Mouse (Mus musculus): ENCODE results near the gene Kifc3. TPM values are rescaled to one million over a fixed set of nuclear protein-coding genes. Genes with fewer than 3 reads are reported as not detected.

The Kifc3 gene
- polyA plus RNA-seq, 1 experiment from 2014 or later: 5.9 TPM

- Histone ChIP-seq H3K36me3 (ENCODE audit: control insufficient read depth, insufficient read depth, low read length) (no peaks in the 10 kb centered on the region), H3K27me3 (ENCODE audit: control insufficient read depth, insufficient read depth, low read length) (no peaks in the 10 kb centered on the region), H3K4me1 (replicated peaks; ENCODE audit: control insufficient read depth, insufficient read depth, low read length) (no peaks in the 10 kb centered on the region), H3K4me3 (ENCODE audit: low read depth, low read length) (no peak overlapping the region), H3K4me2 (ENCODE audit: low read depth, low read length, severe bottlenecking) (no peak overlapping the region), H3K27ac (ENCODE audit: low read depth, low read length) (no peak overlapping the region), H3K9me3 (ENCODE audit: control insufficient read depth, low read length) (no peaks in the 10 kb centered on the region), H3K9ac (ENCODE audit: low read length) (no peak overlapping the region)
- DNase-seq (ENCODE audit: low spot score) (no peak), ATAC-seq (replicated peaks; ENCODE audit: low FRiP score) (no peak)
- 69% methylated on average over 11 of the region's 11 CpGs for WGBS
These were observed 13.2 kb upstream of the Kifc3 start for GRCm38 (mm10) chr8:95215709-95216360.

- no peak for ATAC-seq (replicated peaks; ENCODE audit: low FRiP score)
- H3K9me3 ChIP-seq (ENCODE audit: control insufficient read depth, low read length): no peaks in the 10 kb centered on the region
- 79% methylated on average over 11 of the region's 11 CpGs for WGBS
- no peak overlapping the region for H3K9ac ChIP-seq (ENCODE audit: low read length)
- H3K27ac ChIP-seq (ENCODE audit: low read depth, low read length): no peak overlapping the region
- no peaks in the 10 kb centered on the region for H3K36me3 ChIP-seq (ENCODE audit: control insufficient read depth, insufficient read depth, low read length)
- no peak overlapping the region for H3K4me3 ChIP-seq (ENCODE audit: low read depth, low read length)
- H3K4me1 ChIP-seq (replicated peaks; ENCODE audit: control insufficient read depth, insufficient read depth, low read length): no peaks in the 10 kb centered on the region
- no peak overlapping the region for H3K4me2 ChIP-seq (ENCODE audit: low read depth, low read length, severe bottlenecking)
- H3K27me3 ChIP-seq (ENCODE audit: control insufficient read depth, insufficient read depth, low read length): no peaks in the 10 kb centered on the region
- DNase-seq (ENCODE audit: low spot score): no peak
These were observed 7.3 kb upstream of the Kifc3 start for GRCm38 (mm10) chr8:95209924-95210323.

GRCm38 (mm10) chr8:95205946-95206345 lies 3.3 kb upstream of the Kifc3 start:
- Histone ChIP-seq H3K4me3 (ENCODE audit: low read depth, low read length) (no peak overlapping the region), H3K4me1 (replicated peaks; ENCODE audit: control insufficient read depth, insufficient read depth, low read length) (no peaks in the 10 kb centered on the region), H3K27me3 (ENCODE audit: control insufficient read depth, insufficient read depth, low read length) (no peaks in the 10 kb centered on the region), H3K27ac (ENCODE audit: low read depth, low read length) (no peak overlapping the region), H3K9ac (ENCODE audit: low read length) (no peak overlapping the region), H3K36me3 (ENCODE audit: control insufficient read depth, insufficient read depth, low read length) (no peaks in the 10 kb centered on the region), H3K4me2 (ENCODE audit: low read depth, low read length, severe bottlenecking) (no peak overlapping the region), H3K9me3 (ENCODE audit: control insufficient read depth, low read length) (no peaks in the 10 kb centered on the region)
- ATAC-seq (replicated peaks; ENCODE audit: low FRiP score) (no peak), DNase-seq (ENCODE audit: low spot score) (no peak)
- 24% methylated on average over 8 of the region's 8 CpGs for WGBS

GRCm38 (mm10) chr8:95204039-95204380 lies 1.4 kb upstream of the Kifc3 start:
- ATAC-seq (replicated peaks; ENCODE audit: low FRiP score): peak; percentile 79
- WGBS: 20% methylated on average over 10 of the region's 10 CpGs

GRCm38 (mm10) chr8:95203326-95204038 lies 870 bp upstream of the Kifc3 start:
- Histone ChIP-seq H3K4me1 (replicated peaks; ENCODE audit: control insufficient read depth, insufficient read depth, low read length) (no peaks in the 10 kb centered on the region), H3K27ac (ENCODE audit: low read depth, low read length) (no peak overlapping the region), H3K9ac (ENCODE audit: low read length) (no peak overlapping the region), H3K4me2 (ENCODE audit: low read depth, low read length, severe bottlenecking) (no peak overlapping the region), H3K4me3 (ENCODE audit: low read depth, low read length) (no peak overlapping the region), H3K36me3 (ENCODE audit: control insufficient read depth, insufficient read depth, low read length) (no peaks in the 10 kb centered on the region), H3K9me3 (ENCODE audit: control insufficient read depth, low read length) (no peaks in the 10 kb centered on the region), H3K27me3 (ENCODE audit: control insufficient read depth, insufficient read depth, low read length) (no peaks in the 10 kb centered on the region)
- DNase-seq (ENCODE audit: low spot score) (no peak), ATAC-seq (replicated peaks; ENCODE audit: low FRiP score) (no peak)
- 51% methylated on average over 9 of the region's 9 CpGs for WGBS

More at GRCm38 (mm10) chr8:95204039-95204380, 1.4 kb upstream of the Kifc3 start:
- H3K4me2 ChIP-seq (ENCODE audit: low read depth, low read length, severe bottlenecking): no peak overlapping the region
- H3K9ac ChIP-seq (ENCODE audit: low read length): no peak overlapping the region
- no peaks in the 10 kb centered on the region for H3K27me3 ChIP-seq (ENCODE audit: control insufficient read depth, insufficient read depth, low read length)
- no peaks in the 10 kb centered on the region for H3K4me1 ChIP-seq (replicated peaks; ENCODE audit: control insufficient read depth, insufficient read depth, low read length)
- H3K36me3 ChIP-seq (ENCODE audit: control insufficient read depth, insufficient read depth, low read length): no peaks in the 10 kb centered on the region
- H3K4me3 ChIP-seq (ENCODE audit: low read depth, low read length): no peak overlapping the region
- H3K27ac ChIP-seq (ENCODE audit: low read depth, low read length): no peak overlapping the region
- DNase-seq (ENCODE audit: low spot score): peak; percentile 87
- no peaks in the 10 kb centered on the region for H3K9me3 ChIP-seq (ENCODE audit: control insufficient read depth, low read length)

DNA sequence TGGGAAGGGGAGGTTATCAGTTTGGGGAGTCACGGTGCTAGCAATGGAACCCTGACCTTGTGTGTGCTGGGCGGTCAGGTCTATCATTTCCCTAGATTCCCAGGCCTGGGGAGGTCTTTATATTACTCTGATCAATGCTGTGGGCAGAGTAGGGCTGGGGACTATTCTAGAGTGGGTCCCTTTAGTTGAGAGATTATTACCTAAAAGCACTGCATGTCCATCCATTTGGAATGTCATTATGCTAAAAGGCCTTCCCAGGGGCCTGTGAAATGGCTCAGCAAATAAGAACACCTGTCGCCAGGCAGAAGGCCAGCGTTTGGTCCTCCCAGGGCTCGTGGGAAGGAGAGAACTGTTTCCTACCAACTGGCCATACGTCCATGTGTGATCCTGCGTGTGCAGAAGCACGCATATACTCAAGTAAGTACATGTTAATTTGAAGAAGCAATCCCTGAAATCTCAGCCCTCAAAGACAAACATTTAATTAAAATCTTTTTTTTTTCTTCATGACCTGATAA lies 499 bp downstream of the Kifc3 start:
- Histone ChIP-seq H3K4me2 (ENCODE audit: low read depth, low read length, severe bottlenecking) (no peak overlapping the region), H3K27me3 (ENCODE audit: control insufficient read depth, insufficient read depth, low read length) (no peaks in the 10 kb centered on the region), H3K27ac (ENCODE audit: low read depth, low read length) (no peak overlapping the region), H3K9me3 (ENCODE audit: control insufficient read depth, low read length) (no peaks in the 10 kb centered on the region), H3K4me1 (replicated peaks; ENCODE audit: control insufficient read depth, insufficient read depth, low read length) (no peaks in the 10 kb centered on the region), H3K9ac (ENCODE audit: low read length) (no peak overlapping the region), H3K36me3 (ENCODE audit: control insufficient read depth, insufficient read depth, low read length) (no peaks in the 10 kb centered on the region), H3K4me3 (ENCODE audit: low read depth, low read length) (no peak overlapping the region)
- ATAC-seq (replicated peaks; ENCODE audit: low FRiP score) (no peak), DNase-seq (ENCODE audit: low spot score) (no peak)
- WGBS: 84% methylated on average over 8 of the region's 8 CpGs

- Histone ChIP-seq H3K4me2 (ENCODE audit: low read depth, low read length, severe bottlenecking) (no peak overlapping the region), H3K27me3 (ENCODE audit: control insufficient read depth, insufficient read depth, low read length) (no peaks in the 10 kb centered on the region), H3K9ac (ENCODE audit: low read length) (no peak overlapping the region), H3K27ac (ENCODE audit: low read depth, low read length) (no peak overlapping the region), H3K4me3 (ENCODE audit: low read depth, low read length) (no peak overlapping the region), H3K9me3 (ENCODE audit: control insufficient read depth, low read length) (no peaks in the 10 kb centered on the region), H3K4me1 (replicated peaks; ENCODE audit: control insufficient read depth, insufficient read depth, low read length) (no peaks in the 10 kb centered on the region), H3K36me3 (ENCODE audit: control insufficient read depth, insufficient read depth, low read length) (no peaks in the 10 kb centered on the region)
- no peak for DNase-seq (ENCODE audit: low spot score)
- ATAC-seq (replicated peaks; ENCODE audit: low FRiP score): no peak
- 62% methylated on average over 7 of the region's 7 CpGs for WGBS
These were observed 1.1 kb downstream of the Kifc3 start for GRCm38 (mm10) chr8:95201491-95201890.

DNA sequence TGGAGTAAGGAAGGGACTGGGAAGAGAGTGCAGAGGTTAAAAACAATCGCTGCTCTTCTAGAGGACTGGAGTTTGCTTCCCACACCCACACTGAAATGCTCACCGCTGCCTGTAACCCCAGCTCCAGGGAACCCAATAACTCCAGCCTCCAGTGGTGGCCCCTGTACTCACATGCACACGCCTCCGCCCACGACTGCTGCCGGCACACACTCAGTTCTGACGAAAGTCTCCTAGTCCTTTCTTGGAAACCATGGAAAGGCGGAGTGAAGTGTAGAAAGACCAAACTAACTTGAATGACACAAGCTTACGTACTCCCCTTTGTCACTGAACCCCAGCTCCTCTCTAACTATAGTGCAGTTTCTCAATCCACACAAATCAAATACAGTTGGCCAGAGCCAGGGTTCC lies 2.6 kb downstream of the Kifc3 start:
- Histone ChIP-seq H3K4me1 (replicated peaks; ENCODE audit: control insufficient read depth, insufficient read depth, low read length) (no peaks in the 10 kb centered on the region), H3K36me3 (ENCODE audit: control insufficient read depth, insufficient read depth, low read length) (no peaks in the 10 kb centered on the region), H3K9ac (ENCODE audit: low read length) (no peak overlapping the region), H3K4me3 (ENCODE audit: low read depth, low read length) (no peak overlapping the region), H3K4me2 (ENCODE audit: low read depth, low read length, severe bottlenecking) (no peak overlapping the region), H3K27me3 (ENCODE audit: control insufficient read depth, insufficient read depth, low read length) (no peaks in the 10 kb centered on the region), H3K27ac (ENCODE audit: low read depth, low read length) (no peak overlapping the region), H3K9me3 (ENCODE audit: control insufficient read depth, low read length) (no peaks in the 10 kb centered on the region)
- DNase-seq (ENCODE audit: low spot score) (no peak), ATAC-seq (replicated peaks; ENCODE audit: low FRiP score) (no peak)
- 88% methylated on average over 9 of the region's 9 CpGs for WGBS

DNA sequence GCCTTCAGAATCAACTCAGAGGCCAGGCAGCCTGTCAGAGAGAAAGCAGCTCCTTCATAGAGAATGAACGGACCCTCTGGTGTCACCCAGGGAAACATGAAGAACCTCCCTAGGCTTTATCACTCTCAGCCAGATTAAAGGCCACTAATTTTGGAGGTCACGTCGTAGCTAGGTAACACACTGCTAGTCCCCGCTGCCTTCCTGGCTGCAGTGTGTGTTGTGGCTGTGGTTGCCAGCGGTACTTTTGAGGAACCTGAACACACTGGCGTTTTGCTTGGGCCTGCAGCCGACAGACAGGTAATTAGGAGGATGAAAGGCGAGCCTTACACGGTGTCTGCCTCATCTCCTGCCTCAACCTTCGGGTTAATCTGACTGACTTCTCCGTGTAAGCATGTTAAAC lies 6.9 kb downstream of the Kifc3 start:
- 80% methylated on average over 11 of the region's 11 CpGs for WGBS
- DNase-seq (ENCODE audit: low spot score) (no peak), ATAC-seq (replicated peaks; ENCODE audit: low FRiP score) (no peak)

More for the DNA sequence above, 6.9 kb downstream of the Kifc3 start:
- Histone ChIP-seq H3K27me3 (ENCODE audit: control insufficient read depth, insufficient read depth, low read length) (no peaks in the 10 kb centered on the region), H3K9me3 (ENCODE audit: control insufficient read depth, low read length) (no peaks in the 10 kb centered on the region), H3K4me1 (replicated peaks; ENCODE audit: control insufficient read depth, insufficient read depth, low read length) (no peaks in the 10 kb centered on the region), H3K4me3 (ENCODE audit: low read depth, low read length) (no peak overlapping the region), H3K9ac (ENCODE audit: low read length) (no peak overlapping the region), H3K4me2 (ENCODE audit: low read depth, low read length, severe bottlenecking) (no peak overlapping the region), H3K27ac (ENCODE audit: low read depth, low read length) (no peak overlapping the region), H3K36me3 (ENCODE audit: control insufficient read depth, insufficient read depth, low read length) (no peaks in the 10 kb centered on the region)

Measured in forebrain, embryonic 11.5 days (tissue).